Mouse (Mus musculus) MEL (cell line): ENCODE data around the gene 9530077C05Rik. TPM values are rescaled to one million over a fixed set of nuclear protein-coding genes. Genes with fewer than 3 reads are reported as not detected.
A peak's percentile ranks its signal among the peaks of the same experiment; 100 is the strongest.

Experiments used
- DNase-seq: peaks from one replicate; pipeline ENCODE4 v3.0.0; 2011; ENCODE audit warnings: low read depth, low spot score
- H3K27ac ChIP-seq: 2 replicates; pipeline ENCODE4 v1.5.1; 2012; ENCODE audit warnings: low read depth, mild to moderate bottlenecking, control low read depth, low read length, moderate library complexity; ENCODE audit not compliant: control insufficient read depth
- H3K27me3 ChIP-seq, 2 experiments: fragments of 150-350 bp in 1 of 2; sonication (generic) in 1 of 2; 2 replicates each; pipeline ENCODE4 v1.6.1; 2012; ENCODE audit warnings: low read length in 2 of 2, mild to moderate bottlenecking in 2 of 2, improper control_type of control experiment in 1 of 2, moderate library complexity in 1 of 2; ENCODE audit not compliant: insufficient read depth in 2 of 2, control insufficient read depth in 1 of 2
- H3K36me3 ChIP-seq, 2 experiments: 2 replicates each; pipeline ENCODE4 v1.6.1; 2012 to 2014; ENCODE audit warnings: low read length in 2 of 2, improper control_type of control experiment in 1 of 2, inconsistent platforms in 1 of 2, mild to moderate bottlenecking in 1 of 2; ENCODE audit not compliant: insufficient read depth in 2 of 2, control insufficient read depth in 1 of 2
- H3K4me1 ChIP-seq, 2 experiments: fragments of 150-350 bp in 1 of 2; sonication (generic) in 1 of 2; 2 replicates each; pipeline ENCODE4 v1.6.1; 2012; ENCODE audit warnings: low read length in 2 of 2, improper control_type of control experiment in 1 of 2, mild to moderate bottlenecking in 1 of 2; ENCODE audit not compliant: insufficient read depth in 2 of 2, control insufficient read depth in 1 of 2
- H3K4me3 ChIP-seq, 2 experiments: fragments of 150-350 bp in 1 of 2; sonication (generic) in 1 of 2; 2 replicates each; pipeline ENCODE4 v1.5.1; 2012; ENCODE audit warnings: low read depth in 2 of 2, low read length in 2 of 2, mild to moderate bottlenecking in 2 of 2, moderate library complexity in 2 of 2, control low read depth in 1 of 2, improper control_type of control experiment in 1 of 2; ENCODE audit not compliant: control insufficient read depth in 1 of 2, insufficient read depth in 1 of 2
- H3K79me2 ChIP-seq: 2 replicates; pipeline ENCODE4 v1.6.1; 2012; ENCODE audit warnings: mild to moderate bottlenecking, low read length, moderate library complexity; ENCODE audit not compliant: control insufficient read depth, poor library complexity, insufficient read depth
- H3K9ac ChIP-seq: 2 replicates; pipeline ENCODE4 v1.6.1; 2012; ENCODE audit warnings: low read depth, mild to moderate bottlenecking, control low read depth, low read length, moderate library complexity; ENCODE audit not compliant: control insufficient read depth, poor library complexity, severe bottlenecking
- H3K9me3 ChIP-seq: fragments of 150-350 bp; sonication (generic); replicated peaks from 2 replicates; pipeline ENCODE4 v1.6.1; 2012; ENCODE audit warnings: mild to moderate bottlenecking, low read length, improper control_type of control experiment, moderate library complexity; ENCODE audit not compliant: insufficient read depth
- BHLHE40 ChIP-seq: IDR thresholded peaks from 2 replicates; pipeline ENCODE4 v1.6.1; 2012; ENCODE audit warnings: low read depth, mild to moderate bottlenecking, inconsistent platforms, low read length, improper control_type of control experiment, borderline replicate concordance
- CHD1 ChIP-seq: IDR thresholded peaks from 2 replicates; pipeline ENCODE4 v1.6.1; 2012; ENCODE audit warnings: low read depth, mild to moderate bottlenecking, inconsistent platforms, low read length, improper control_type of control experiment
- CHD2 ChIP-seq: IDR thresholded peaks from 2 replicates; pipeline ENCODE4 v1.6.1; 2011; ENCODE audit warnings: low read length, improper control_type of control experiment
- CTCF ChIP-seq, 3 experiments: IDR thresholded peaks in 2 of 3; conservative IDR thresholded peaks in 1 of 3; 2 replicates each; pipeline ENCODE4 v1.5.1; 2011 to 2012; ENCODE audit warnings: low read length in 3 of 3, low read depth in 2 of 3, mild to moderate bottlenecking in 2 of 3, improper control_type of control experiment in 1 of 3, inconsistent platforms in 1 of 3, mixed read lengths in 1 of 3, moderate library complexity in 1 of 3; ENCODE audit not compliant: control insufficient read depth in 1 of 3, insufficient read depth in 1 of 3, poor library complexity in 1 of 3, severe bottlenecking in 1 of 3
- E2F4 ChIP-seq: IDR thresholded peaks from 2 replicates; pipeline ENCODE4 v1.6.1; 2011; ENCODE audit warnings: low read depth, low read length, improper control_type of control experiment, borderline replicate concordance
- ETS1 ChIP-seq: IDR thresholded peaks from 2 replicates; pipeline ENCODE4 v1.6.1; 2012; ENCODE audit warnings: low read depth, mild to moderate bottlenecking, inconsistent platforms, low read length, improper control_type of control experiment, moderate library complexity
- GABPA ChIP-seq: IDR thresholded peaks from 2 replicates; pipeline ENCODE4 v1.6.1; 2012; ENCODE audit warnings: low read depth, mild to moderate bottlenecking, inconsistent platforms, low read length, improper control_type of control experiment, moderate library complexity
- GATA1 ChIP-seq: IDR thresholded peaks from 2 replicates; pipeline ENCODE4 v1.6.1; 2011; ENCODE audit warnings: low read depth, low read length, improper control_type of control experiment
- JUND ChIP-seq: IDR thresholded peaks from 2 replicates; pipeline ENCODE4 v1.6.1; 2011; ENCODE audit warnings: low read depth, mild to moderate bottlenecking, improper control_type of control experiment, low read length
- KAT2A ChIP-seq: conservative IDR thresholded peaks from 2 replicates; pipeline ENCODE4 v1.6.1; 2012; ENCODE audit warnings: low read depth, low read length, improper control_type of control experiment, inconsistent platforms
- MAFK ChIP-seq: IDR thresholded peaks from 2 replicates; pipeline ENCODE4 v1.6.1; 2011; ENCODE audit warnings: low read depth, mild to moderate bottlenecking, low read length, improper control_type of control experiment, borderline replicate concordance
- MAX ChIP-seq: IDR thresholded peaks from 2 replicates; pipeline ENCODE4 v1.6.1; 2011; ENCODE audit warnings: low read length, improper control_type of control experiment
- MAZ ChIP-seq: IDR thresholded peaks from 2 replicates; pipeline ENCODE4 v1.6.1; 2012; ENCODE audit warnings: low read depth, mild to moderate bottlenecking, inconsistent platforms, low read length, improper control_type of control experiment
- MEF2A ChIP-seq: IDR thresholded peaks from 2 replicates; pipeline ENCODE4 v1.6.1; 2014; ENCODE audit warnings: low read depth, mild to moderate bottlenecking, inconsistent platforms, low read length, improper control_type of control experiment; ENCODE audit not compliant: poor library complexity, insufficient replicate concordance, severe bottlenecking; ENCODE audit errors: extremely low read depth
- MXI1 ChIP-seq: IDR thresholded peaks from 2 replicates; pipeline ENCODE4 v1.6.1; 2011; ENCODE audit warnings: mild to moderate bottlenecking, low read depth, low read length, improper control_type of control experiment
- MYB ChIP-seq: IDR thresholded peaks from 2 replicates; pipeline ENCODE4 v1.6.1; 2011; ENCODE audit warnings: mild to moderate bottlenecking, low read depth, low read length, improper control_type of control experiment
- MYC ChIP-seq: IDR thresholded peaks from 2 replicates; pipeline ENCODE4 v1.6.1; 2011; ENCODE audit warnings: low read depth, mild to moderate bottlenecking, low read length, improper control_type of control experiment, moderate library complexity
- NELFE ChIP-seq: IDR thresholded peaks from 2 replicates; pipeline ENCODE4 v1.6.1; 2011; ENCODE audit warnings: low read depth, low read length, improper control_type of control experiment
- NRF1 ChIP-seq: IDR thresholded peaks from 2 replicates; pipeline ENCODE4 v1.6.1; 2014; ENCODE audit warnings: low read depth, mild to moderate bottlenecking, inconsistent platforms, low read length, improper control_type of control experiment, moderate library complexity; ENCODE audit not compliant: poor library complexity, insufficient read depth, severe bottlenecking
- POLR2A ChIP-seq, 2 experiments: IDR thresholded peaks; 2 replicates each; pipeline ENCODE4 v1.6.1; 2011 to 2012; ENCODE audit warnings: low read length in 2 of 2, mild to moderate bottlenecking in 2 of 2, control low read depth in 1 of 2, improper control_type of control experiment in 1 of 2, low read depth in 1 of 2, moderate library complexity in 1 of 2; ENCODE audit not compliant: control insufficient read depth in 1 of 2, insufficient read depth in 1 of 2, poor library complexity in 1 of 2
- POLR2AphosphoS5 ChIP-seq: IDR thresholded peaks from 2 replicates; pipeline ENCODE4 v1.6.1; 2012; ENCODE audit warnings: low read depth, borderline replicate concordance, mild to moderate bottlenecking, inconsistent platforms, low read length, moderate library complexity, mixed read lengths
- RAD21 ChIP-seq: IDR thresholded peaks from 2 replicates; pipeline ENCODE4 v1.6.1; 2011; ENCODE audit warnings: mild to moderate bottlenecking, low read depth, low read length, improper control_type of control experiment
- RCOR1 ChIP-seq: IDR thresholded peaks from 2 replicates; pipeline ENCODE4 v1.6.1; 2012; ENCODE audit warnings: low read depth, mild to moderate bottlenecking, inconsistent platforms, low read length, improper control_type of control experiment
- SIN3A ChIP-seq: IDR thresholded peaks from 2 replicates; pipeline ENCODE4 v1.6.1; 2012; ENCODE audit warnings: low read length, improper control_type of control experiment, inconsistent platforms
- TAL1 ChIP-seq: IDR thresholded peaks from 2 replicates; pipeline ENCODE4 v1.6.1; 2012; ENCODE audit warnings: mild to moderate bottlenecking, inconsistent platforms, low read length, moderate library complexity, mixed read lengths
- TBP ChIP-seq: IDR thresholded peaks from 2 replicates; pipeline ENCODE4 v1.8.0; 2011; ENCODE audit warnings: low read depth, low read length, improper control_type of control experiment
- TCF12 ChIP-seq: IDR thresholded peaks from 2 replicates; pipeline ENCODE4 v1.6.1; 2014; ENCODE audit warnings: low read depth, mild to moderate bottlenecking, inconsistent platforms, low read length, improper control_type of control experiment, moderate library complexity
- UBTF ChIP-seq: IDR thresholded peaks from 2 replicates; pipeline ENCODE4 v1.6.1; 2012; ENCODE audit warnings: low read depth, mild to moderate bottlenecking, inconsistent platforms, low read length, improper control_type of control experiment, moderate library complexity, borderline replicate concordance; ENCODE audit not compliant: insufficient read depth
- USF1 ChIP-seq: IDR thresholded peaks from 2 replicates; pipeline ENCODE4 v1.6.1; 2014; ENCODE audit warnings: low read depth, mild to moderate bottlenecking, inconsistent platforms, low read length, improper control_type of control experiment, moderate library complexity
- USF2 ChIP-seq, 2 experiments: IDR thresholded peaks; 2 replicates each; pipeline ENCODE4 v1.6.1; 2011 to 2012; ENCODE audit warnings: improper control_type of control experiment in 2 of 2, low read length in 2 of 2, borderline replicate concordance in 1 of 2, inconsistent platforms in 1 of 2, low read depth in 1 of 2, mild to moderate bottlenecking in 1 of 2; ENCODE audit not compliant: insufficient read depth in 1 of 2
- ZMIZ1 ChIP-seq: IDR thresholded peaks from 2 replicates; pipeline ENCODE4 v1.6.1; 2012; ENCODE audit warnings: low read depth, mild to moderate bottlenecking, inconsistent platforms, low read length, improper control_type of control experiment, moderate library complexity
- polyA plus RNA-seq, 2 experiments: library from polyadenylated mRNA; stranded (reverse) in 1 of 2; unstranded in 1 of 2; fragments of >175 nt in 1 of 2; fragments of >200 nt in 1 of 2; gene quantifications; 2 replicates each; pipeline versions ENCODE4 v1.2.1 to v1.2.4; 2012; ENCODE audit warnings: low replicate concordance in 2 of 2, low read depth in 1 of 2; ENCODE audit not compliant: insufficient read length in 2 of 2, insufficient read depth in 1 of 2, missing spikeins in 1 of 2
- total RNA-seq: library from RNA; depleted of rRNA; stranded (reverse); fragments of 300-350 nt; gene quantifications from 2 replicates; pipeline ENCODE4 v1.2.3, GENCODE M21; 2012

9530077C05Rik gene
- total and polyA plus RNA-seq, 3 experiments: 4.1 to 6.9 TPM; not detected in 1

DNA sequence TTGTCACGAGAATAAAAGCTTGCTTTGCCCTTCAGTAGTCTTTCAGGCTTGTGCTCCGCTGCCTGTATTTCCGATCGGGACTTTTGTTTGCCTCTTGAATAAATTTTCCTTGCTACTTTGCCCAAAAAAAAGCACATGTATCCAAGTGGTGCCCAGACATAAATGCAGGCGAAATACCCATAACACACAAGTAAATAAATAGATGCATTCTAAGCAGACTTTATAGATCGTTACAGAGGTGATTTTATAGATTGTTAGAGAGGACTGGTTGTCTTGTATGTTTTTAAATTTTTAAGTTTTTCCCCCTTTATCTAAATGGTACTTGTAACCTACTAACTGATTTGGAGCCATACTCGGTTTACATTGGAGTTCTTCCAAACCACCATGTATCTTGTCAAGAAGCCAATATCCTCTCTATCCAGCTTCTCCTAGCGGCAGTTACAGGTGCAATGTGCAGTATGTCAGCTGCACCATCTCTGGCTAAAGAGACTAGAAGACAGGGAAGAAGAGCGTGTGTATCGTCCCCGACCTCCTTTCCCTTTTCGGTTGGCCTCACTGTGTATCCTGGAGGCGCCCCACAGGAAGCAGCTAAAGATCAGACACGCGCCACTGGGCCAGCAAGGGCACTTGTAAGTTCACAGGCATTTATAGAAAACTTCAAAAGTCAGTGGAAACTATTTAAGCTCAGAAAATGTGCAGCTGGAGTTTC is 18.4 kb downstream of the 9530077C05Rik start (continued):
- TF ChIP-seq MAX: peak; percentile 81
- TF ChIP-seq NRF1: no peak
- TF ChIP-seq KAT2A: peak; percentile 42
- peak; percentile 97 for TF ChIP-seq MXI1
- peak; percentile 82 for TF ChIP-seq JUND
- peak in 2 of 3 experiments; percentile 36 to 44; a peak in 3 of 6 replicates for TF ChIP-seq CTCF (IDR thresholded peaks at IDR 0.05 in 2 of 3, conservative IDR thresholded peaks at IDR 0.05 in 1 of 3; ENCODE audit: control insufficient read depth in 1 of 3, insufficient read depth in 1 of 3, low read depth in 2 of 3, low read length in 3 of 3, poor library complexity in 1 of 3, severe bottlenecking in 1 of 3)
- TF ChIP-seq TCF12: peak; percentile 99
- TF ChIP-seq USF2 (IDR thresholded peaks at IDR 0.05; ENCODE audit: borderline replicate concordance in 1 of 2, insufficient read depth in 1 of 2, low read depth in 1 of 2, low read length in 2 of 2): no peak; a peak in 1 of 4 replicates
- TF ChIP-seq MYC: peak; percentile 97
- peak; percentile 88 for TF ChIP-seq MAZ
- peak; percentile 100 for TF ChIP-seq ETS1
- TF ChIP-seq MEF2A: peak; percentile 89; the same call in 1 of the 2 replicates

DNA sequence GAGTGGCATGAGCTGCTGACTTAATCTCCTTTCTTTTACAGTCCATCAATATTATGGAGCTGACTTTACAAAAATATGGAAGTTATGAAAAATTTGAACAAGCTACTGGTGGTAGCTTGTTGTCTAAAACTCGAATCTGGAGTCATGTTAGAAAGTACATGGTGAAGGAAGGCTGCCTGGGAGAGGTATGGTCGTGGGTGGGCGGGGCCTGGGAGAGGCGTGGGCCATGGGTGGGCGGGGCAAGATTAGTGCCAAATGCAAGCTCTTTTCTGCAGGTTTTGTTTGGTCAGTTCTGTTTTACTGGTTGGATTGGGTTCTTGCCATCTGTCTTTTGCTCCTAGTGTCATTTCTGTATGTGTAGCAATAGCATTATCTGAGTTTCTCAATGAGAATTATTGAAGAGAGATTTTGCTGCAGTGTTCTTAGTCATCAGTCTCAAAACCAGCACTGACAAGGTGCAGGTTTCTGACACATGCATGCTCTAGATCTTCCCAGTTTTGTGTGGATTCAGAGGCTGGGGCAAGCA is 19.1 kb downstream of the 9530077C05Rik start:
- H3K4me1 ChIP-seq: peaks cover 23 to 27% of the 10 kb centered on the region in 2 experiments
- DNase-seq: peak; percentile 92
- H3K27me3 ChIP-seq: no peaks in the 10 kb centered on the region
- H3K9me3 ChIP-seq: no peaks in the 10 kb centered on the region
- peak overlapping the region; percentile 42 for H3K9ac ChIP-seq
- no peaks in the 10 kb centered on the region for H3K79me2 ChIP-seq
- H3K27ac ChIP-seq: peak overlapping the region; percentile 80
- peaks cover 0 to 27% of the 10 kb centered on the region in 2 experiments; a peak in 2 of 4 replicates for H3K36me3 ChIP-seq
- peak overlapping the region; percentile 38 to 45 for H3K4me3 ChIP-seq
- TF ChIP-seq MEF2A: no peak
- peak; percentile 16 for TF ChIP-seq RCOR1
- no peak; the same call in none of the 2 replicates for TF ChIP-seq NELFE
- TF ChIP-seq CHD1: no peak; the same call in 1 of the 2 replicates
- TF ChIP-seq MAX: peak; percentile 64
- no peak for TF ChIP-seq ETS1
- no peak for TF ChIP-seq POLR2AphosphoS5
- no peak for TF ChIP-seq TAL1
- no peak for TF ChIP-seq GABPA
- TF ChIP-seq POLR2A (IDR thresholded peaks at IDR 0.05; ENCODE audit: control insufficient read depth in 1 of 2, insufficient read depth in 1 of 2, low read depth in 1 of 2, low read length in 2 of 2, poor library complexity in 1 of 2): no peak
- no peak for TF ChIP-seq MYB
- no peak for TF ChIP-seq TBP
- TF ChIP-seq SIN3A: no peak
- TF ChIP-seq ZMIZ1: no peak
- TF ChIP-seq E2F4: no peak
- TF ChIP-seq RAD21: no peak
- TF ChIP-seq NRF1: no peak
- no peak for TF ChIP-seq MAFK
- TF ChIP-seq USF2 (IDR thresholded peaks at IDR 0.05; ENCODE audit: borderline replicate concordance in 1 of 2, insufficient read depth in 1 of 2, low read depth in 1 of 2, low read length in 2 of 2): no peak
- TF ChIP-seq BHLHE40: no peak
- TF ChIP-seq USF1: no peak
- no peak for TF ChIP-seq CTCF (IDR thresholded peaks at IDR 0.05 in 2 of 3, conservative IDR thresholded peaks at IDR 0.05 in 1 of 3; ENCODE audit: control insufficient read depth in 1 of 3, insufficient read depth in 1 of 3, low read depth in 2 of 3, low read length in 3 of 3, poor library complexity in 1 of 3, severe bottlenecking in 1 of 3)
- TF ChIP-seq UBTF: no peak
- TF ChIP-seq GATA1: no peak; the same call in 1 of the 2 replicates
- no peak for TF ChIP-seq CHD2
- TF ChIP-seq KAT2A: no peak
- 0 out of 2 replicates have a peak, but pooled peaks have one; percentile 37 for TF ChIP-seq TCF12
